Comparison of ENCODE assay signal across 33 mouse cellular contexts in the genomic region with DNA sequence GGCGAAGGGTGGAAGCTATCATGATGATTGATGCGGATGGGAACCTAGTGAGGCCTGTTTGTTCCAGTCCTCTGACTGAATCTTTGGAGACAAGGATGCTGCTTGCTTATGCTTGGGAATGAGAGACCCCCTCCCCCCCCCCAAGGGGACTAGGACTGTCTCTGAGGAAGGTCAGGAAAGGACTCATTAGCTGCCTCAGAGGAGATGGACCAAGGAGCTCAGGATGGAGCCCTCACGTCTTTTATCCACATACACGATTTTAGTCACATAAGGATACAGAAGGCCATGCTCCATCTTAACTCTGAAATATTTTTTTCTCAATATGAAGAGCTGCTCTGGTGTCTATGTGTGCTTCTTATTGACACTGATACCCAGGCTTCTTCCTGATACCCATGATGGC. TPM values are rescaled to one million over a fixed set of nuclear protein-coding genes. Genes with fewer than 3 reads are reported as not detected.
"Had no signal": no experiment of that assay in that cellular context is flagged by ENCODE, and none has a peak within 500 bp of the region (broad histone marks: within the 10 kb centered on the region; RNA-seq: fewer than 3 reads in every experiment).

No protein-coding gene starts in this region.

- H3K27me3 ChIP-seq: limb, embryonic 12.5 days; limb, embryonic 13.5 days; limb, embryonic 15.5 days; liver, embryonic 12.5 days; liver, embryonic 13.5 days; liver, embryonic 15.5 days; lung, embryonic 15.5 days; midbrain, embryonic 12.5 days; midbrain, embryonic 13.5 days; neural tube, embryonic 12.5 days had no signal

- H3K4me3 ChIP-seq: left cerebral cortex, adult 2 months; limb, embryonic 10.5 days; limb, embryonic 12.5 days; limb, embryonic 13.5 days; limb, embryonic 15.5 days; liver, embryonic 12.5 days; liver, embryonic 13.5 days; liver, embryonic 15.5 days; lung, embryonic 15.5 days; megakaryocyte, embryonic 14.5 days; midbrain, embryonic 10.5 days; midbrain, embryonic 12.5 days; midbrain, embryonic 13.5 days; myocyte; neural tube, embryonic 12.5 days had no signal

- H3K4me2 ChIP-seq: limb, embryonic 12.5 days; limb, embryonic 13.5 days; limb, embryonic 15.5 days; liver, embryonic 11.5 days; liver, embryonic 12.5 days; liver, embryonic 13.5 days; liver, embryonic 15.5 days; lung, embryonic 14.5 days; lung, embryonic 15.5 days; midbrain, embryonic 12.5 days; midbrain, embryonic 13.5 days; neural tube, embryonic 12.5 days had no signal

- DNase-seq: left cerebral cortex, postnatal 4 days; liver; liver, embryonic 13.5 days; liver, postnatal 0 days; lung, adult 18-20 months; lung, adult 2 months; lung, embryonic 14.5 days; lung, postnatal 10 days; lung, postnatal 14 days; lung, postnatal 36 days; lung, postnatal 4 days; midbrain, embryonic 14.5 days had no signal

- ATAC-seq: liver, embryonic 12.5 days; liver, postnatal 0 days; lung, postnatal 0 days; midbrain, embryonic 13.5 days; midbrain, embryonic 16.5 days had no signal

- H3K9ac ChIP-seq: limb, embryonic 12.5 days; limb, embryonic 13.5 days; limb, embryonic 15.5 days; liver, embryonic 12.5 days; liver, embryonic 13.5 days; liver, embryonic 14.5 days; liver, embryonic 15.5 days; liver, postnatal 0 days; lung, embryonic 14.5 days; lung, embryonic 15.5 days; midbrain, embryonic 12.5 days; midbrain, embryonic 13.5 days; neural tube, embryonic 12.5 days had no signal

- H3K27ac ChIP-seq: left cerebral cortex, adult 2 months; limb, embryonic 10.5 days; limb, embryonic 12.5 days; limb, embryonic 13.5 days; limb, embryonic 15.5 days; liver, embryonic 12.5 days; liver, embryonic 13.5 days; liver, embryonic 14.5 days; liver, embryonic 15.5 days; lung, embryonic 15.5 days; macrophage; midbrain, embryonic 10.5 days; midbrain, embryonic 12.5 days; midbrain, embryonic 13.5 days; neural tube, embryonic 12.5 days had no signal

- H3K36me3 ChIP-seq: limb, embryonic 10.5 days; limb, embryonic 12.5 days; limb, embryonic 13.5 days; limb, embryonic 15.5 days; liver, embryonic 12.5 days; liver, embryonic 13.5 days; liver, embryonic 15.5 days; lung, embryonic 15.5 days; midbrain, embryonic 10.5 days; midbrain, embryonic 12.5 days; midbrain, embryonic 13.5 days; neural tube, embryonic 12.5 days had no signal

- H3K4me1 ChIP-seq: limb, embryonic 10.5 days; limb, embryonic 12.5 days; limb, embryonic 13.5 days; limb, embryonic 15.5 days; liver, embryonic 12.5 days; liver, embryonic 13.5 days; liver, embryonic 15.5 days; lung, embryonic 15.5 days; megakaryocyte, embryonic 14.5 days; midbrain, embryonic 10.5 days; midbrain, embryonic 12.5 days; midbrain, embryonic 13.5 days; neural tube, embryonic 12.5 days had no signal

- H3K9me3 ChIP-seq: limb, embryonic 10.5 days; limb, embryonic 12.5 days; limb, embryonic 13.5 days; limb, embryonic 15.5 days; liver, embryonic 12.5 days; liver, embryonic 13.5 days; liver, embryonic 15.5 days; lung, embryonic 15.5 days; midbrain, embryonic 10.5 days; midbrain, embryonic 12.5 days; midbrain, embryonic 13.5 days; neural tube, embryonic 12.5 days had no signal

RNA-seq across cellular contexts. Expression of a gene that starts 29.7 kb away (rescaled TPM):
- total RNA-seq: left cerebral cortex, postnatal 4 days; midbrain, postnatal 0 days had no signal
- polyA plus RNA-seq: limb, embryonic 10.5 days; limb, embryonic 12.5 days; liver, adult 2 months; midbrain, embryonic 10.5 days; midbrain, embryonic 13.5 days; midbrain, embryonic 14.5 days; midbrain, embryonic 16.5 days had no signal
